Mouse (Mus musculus): ENCODE measurements around the gene Gm47429. TPM values are rescaled to one million over a fixed set of nuclear protein-coding genes. Genes with fewer than 3 reads are reported as not detected.
"Not testable (repeated sequence)": the region's sequence is repeated elsewhere in the genome, so short reads cannot be mapped to it uniquely, and the experiment has no call there.

Gene Gm47429
- total RNA-seq (2021), result not detected
- long read RNA-seq, experiment 1, result 0 reads
- long read RNA-seq, experiment 2, result 0 reads

GRCm38 (mm10) chr13:50443812-50444211, at the start of gene Gm47429:
Gm47429 (minus strand) TSS chr13:50443912.
- intact Hi-C loops (cut with DNase I), result no loop called here
- DNase-seq, result no peak

- DNase-seq; intact Hi-C loops (cut with DNase I): not testable (repeated sequence)
Observed at GRCm38 (mm10) chr13:50488510-50488909, 44.8 kb upstream of the Gm47429 start.

- no peak for DNase-seq
Observed at GRCm38 (mm10) chr13:50467007-50467406, 23.3 kb upstream of the Gm47429 start, which contains the start of gene Nutm2. Nutm2 (plus strand) TSS chr13:50467307.

GRCm38 (mm10) chr13:50464621-50465562, 21.2 kb upstream of the Gm47429 start:
- intact Hi-C loops (cut with DNase I), result no loop called here
- no peak for DNase-seq

More at GRCm38 (mm10) chr13:50467007-50467406, 23.3 kb upstream of the Gm47429 start, which contains the start of gene Nutm2:
- intact Hi-C loops (cut with DNase I), result no loop called here

- intact Hi-C loops (cut with DNase I); DNase-seq: not testable (repeated sequence)
Observed at GRCm38 (mm10) chr13:50460433-50460832, 16.7 kb upstream of the Gm47429 start.

- DNase-seq, result no peak
- intact Hi-C loops (cut with DNase I), result no loop called here
Observed at GRCm38 (mm10) chr13:50453426-50453825, 9.7 kb upstream of the Gm47429 start.

- DNase-seq; intact Hi-C loops (cut with DNase I): not testable (repeated sequence)
Observed at GRCm38 (mm10) chr13:50452266-50452665, 8.6 kb upstream of the Gm47429 start.

GRCm38 (mm10) chr13:50445261-50445660, 1.5 kb upstream of the Gm47429 start:
- intact Hi-C loops (cut with DNase I), result no loop called here
- no peak for DNase-seq

- no peak for DNase-seq
- intact Hi-C loops (cut with DNase I), result no loop called here
Observed at GRCm38 (mm10) chr13:50426686-50427085, 17.0 kb downstream of the Gm47429 start.

GRCm38 (mm10) chr13:50424517-50424916, 19.2 kb downstream of the Gm47429 start:
- DNase-seq, result no peak
- intact Hi-C loops (cut with DNase I), result no loop called here

- intact Hi-C loops (cut with DNase I), result no loop called here
- DNase-seq, result no peak
Observed at GRCm38 (mm10) chr13:50423625-50424209, 20.0 kb downstream of the Gm47429 start.

GRCm38 (mm10) chr13:50418421-50418820, 25.3 kb downstream of the Gm47429 start:
- DNase-seq, result no peak
- intact Hi-C loops (cut with DNase I), result no loop called here

- peak; percentile 72 to 82 for DNase-seq
- intact Hi-C loops (cut with DNase I), result no loop called here
Observed at GRCm38 (mm10) chr13:50417389-50418183, 26.1 kb downstream of the Gm47429 start, which contains the start of gene Fbxw17. Fbxw17 (plus strand) TSS chr13:50417864.

Other genes with a start within 250 kb of the Gm47429 start
- not detected for gene Gm906, start 193.6 kb downstream of the Gm47429 start, total RNA-seq (2021)
- gene Fbxw17, start 26.0 kb downstream of the Gm47429 start, total RNA-seq (2021), result 1 to 10 TPM; 7.3 to 7.9 TPM
- not detected for gene Nutm2, start 23.4 kb upstream of the Gm47429 start, total RNA-seq (2021)
- gene Gm904, start 199.3 kb upstream of the Gm47429 start, total RNA-seq (2021), result not detected